Mouse (Mus musculus) adrenal gland, postnatal 10 days (tissue): Measurements from ENCODE around the gene Ogdhl. TPM values are rescaled to one million over a fixed set of nuclear protein-coding genes. Genes with fewer than 3 reads are reported as not detected.
"Not testable (repeated sequence)": the region's sequence is repeated elsewhere in the genome, so short reads cannot be mapped to it uniquely, and the experiment has no call there.

ENCODE experiments used
- DNase-seq: peaks from one replicate; pipeline ENCODE4 v3.0.0; 2021; ENCODE audit warnings: mixed read lengths
- long read RNA-seq, 2 experiments: library from polyadenylated mRNA; stranded (forward); transcript quantifications; one replicate each; pipeline ENCODE4 v2.0.0; 2021
- total RNA-seq, 2 experiments: library from RNA; stranded (reverse); gene quantifications; 2 replicates each; pipeline ENCODE4 v1.2.3; 2021

Gene Ogdhl
- total RNA-seq = 1 to 10 TPM; 6.2 to 8.1 TPM
- long read RNA-seq, experiment 1, partial matches to known transcripts = 3 of 7 reads
- long read RNA-seq, experiment 1, other reads (novel, unspliced or antisense) = 0 of 7 reads
- long read RNA-seq, experiment 2, partial matches to known transcripts = 0 of 5 reads
- long read RNA-seq, experiment 2, other reads (novel, unspliced or antisense) = 2 of 5 reads

- peak; percentile 88 for DNase-seq
These were observed at the start of gene Ogdhl for GRCm38 (mm10) chr14:32321732-32322685. Gene Ogdhl (plus strand): TSS chr14:32322019.

GRCm38 (mm10) chr14:32301622-32302021, 20.2 kb upstream of the Ogdhl start:
- no peak for DNase-seq

- DNase-seq = no peak
These were observed 19.4 kb upstream of the Ogdhl start for GRCm38 (mm10) chr14:32302423-32302822.

GRCm38 (mm10) chr14:32304921-32305320, 16.9 kb upstream of the Ogdhl start:
- peak; percentile 20 for DNase-seq

- peak; percentile 83 for DNase-seq
These were observed 11.9 kb upstream of the Ogdhl start for GRCm38 (mm10) chr14:32309876-32310275.

- no peak for DNase-seq
These were observed 10.3 kb upstream of the Ogdhl start for GRCm38 (mm10) chr14:32311381-32312035.

GRCm38 (mm10) chr14:32317822-32318221, 4.0 kb upstream of the Ogdhl start:
- no peak for DNase-seq

GRCm38 (mm10) chr14:32323221-32323620, 1.4 kb downstream of the Ogdhl start:
- DNase-seq = no peak

- no peak for DNase-seq
These were observed 5.5 kb downstream of the Ogdhl start for GRCm38 (mm10) chr14:32327366-32327765.

- no peak for DNase-seq
These were observed 11.0 kb downstream of the Ogdhl start for GRCm38 (mm10) chr14:32332515-32333445.

GRCm38 (mm10) chr14:32336021-32336420, 14.2 kb downstream of the Ogdhl start:
- no peak for DNase-seq

- DNase-seq = no peak
These were observed 14.7 kb downstream of the Ogdhl start for GRCm38 (mm10) chr14:32336547-32336946.

- no peak for DNase-seq
These were observed 20.0 kb downstream of the Ogdhl start for GRCm38 (mm10) chr14:32341823-32342222.

GRCm38 (mm10) chr14:32344176-32344575, 22.4 kb downstream of the Ogdhl start:
- no peak for DNase-seq

- no peak for DNase-seq
These were observed 22.9 kb downstream of the Ogdhl start for GRCm38 (mm10) chr14:32344694-32345093.

GRCm38 (mm10) chr14:32347307-32347706, 25.5 kb downstream of the Ogdhl start:
- no peak for DNase-seq

GRCm38 (mm10) chr14:32351181-32351920, 29.5 kb downstream of the Ogdhl start:
- not testable (repeated sequence) for DNase-seq

GRCm38 (mm10) chr14:32364359-32364758, 42.5 kb downstream of the Ogdhl start:
- DNase-seq = no peak

GRCm38 (mm10) chr14:32369756-32370155, 47.9 kb downstream of the Ogdhl start:
- DNase-seq = no peak

GRCm38 (mm10) chr14:32372510-32372909, 50.7 kb downstream of the Ogdhl start:
- no peak for DNase-seq
